Mouse (Mus musculus): ENCODE measurements around the gene Nlrc4.

Nlrc4 gene

GRCm38 (mm10) chr17:74430074-74430473 is 28.9 kb downstream of the Nlrc4 start:
- no peak for DNase-seq (ENCODE audit: low spot score)

DNA sequence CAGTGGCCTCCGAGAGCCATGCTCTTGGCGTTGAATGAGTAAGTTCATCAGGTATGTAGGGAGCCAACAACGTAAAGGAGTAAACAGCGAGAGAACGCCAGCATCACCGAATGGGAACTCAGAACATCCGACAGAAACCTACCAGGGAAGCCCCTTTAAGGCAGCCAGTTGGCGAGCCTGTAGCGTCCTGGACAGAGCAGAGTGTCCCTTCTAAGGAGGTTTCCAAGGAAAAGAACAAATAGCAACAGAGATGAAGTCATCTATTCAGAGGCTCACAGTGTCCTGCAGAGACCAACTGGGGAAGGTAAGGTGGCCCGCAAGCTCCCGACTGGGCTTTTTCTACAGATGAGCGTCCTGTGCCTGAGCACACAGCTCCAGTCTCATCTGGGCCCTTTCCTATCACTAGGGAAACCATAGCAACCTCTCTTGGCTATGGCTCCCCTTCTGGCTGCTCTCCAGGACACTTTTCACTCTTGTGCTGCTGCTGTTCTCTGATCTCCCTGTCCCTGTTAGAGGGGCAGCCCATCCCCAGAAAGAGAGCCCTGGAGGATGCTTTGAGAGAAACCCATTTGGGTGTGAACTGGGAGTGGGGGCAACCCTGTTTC is 34.4 kb downstream of the Nlrc4 start:
- no peak for DNase-seq (ENCODE audit: low spot score)

- DNase-seq (ENCODE audit: low spot score): no peak
These were observed 38.3 kb downstream of the Nlrc4 start for GRCm38 (mm10) chr17:74420656-74421055.

- peak; percentile 73 for DNase-seq (ENCODE audit: low spot score)
These were observed 40.8 kb downstream of the Nlrc4 start for GRCm38 (mm10) chr17:74418171-74418570.

DNA sequence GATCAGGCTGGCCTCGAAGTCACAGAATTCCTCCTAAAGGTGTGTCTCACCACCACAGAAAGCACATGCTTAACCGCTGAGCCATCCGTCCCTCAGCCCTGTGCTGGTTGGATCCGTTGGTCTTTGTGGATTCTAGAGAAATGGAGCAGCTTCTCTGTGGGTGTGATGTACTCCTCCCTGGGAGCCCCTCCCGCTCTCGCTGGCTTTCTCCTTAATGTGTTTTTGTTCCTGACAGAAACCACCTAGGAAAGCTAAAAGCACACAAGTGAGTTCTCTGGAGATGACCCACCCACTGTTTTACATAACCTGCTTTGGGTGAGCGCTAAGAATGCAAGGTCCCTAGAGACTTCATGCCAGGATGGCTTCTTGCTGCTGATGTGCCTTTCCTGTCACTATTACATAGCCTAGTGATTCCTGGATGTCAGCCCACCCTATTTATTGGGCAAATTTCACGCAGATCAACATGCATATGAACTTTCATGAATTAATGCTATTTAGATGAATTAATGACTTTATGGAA is 42.0 kb downstream of the Nlrc4 start:
- no peak for DNase-seq (ENCODE audit: low spot score)

DNA sequence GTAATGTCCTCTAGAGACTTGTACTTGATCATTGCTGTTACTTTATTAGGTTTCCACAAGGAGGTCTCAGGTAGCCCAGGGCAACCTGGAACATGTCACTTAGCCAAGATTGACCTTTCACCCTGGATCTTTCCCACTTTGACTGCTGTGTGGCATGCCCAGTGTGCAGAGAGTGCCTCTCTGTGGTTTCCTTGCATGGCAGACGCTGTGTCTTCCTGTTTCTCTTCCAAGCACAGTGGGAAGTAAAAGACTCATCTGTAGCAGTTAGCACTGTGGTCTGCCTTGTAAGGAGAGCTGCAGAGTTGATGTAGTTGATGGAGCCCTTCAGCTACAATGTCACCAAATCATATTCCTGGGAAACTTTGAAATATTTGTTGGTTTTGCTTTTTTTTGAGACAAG is 44.3 kb downstream of the Nlrc4 start:
- no peak for DNase-seq (ENCODE audit: low spot score)

GRCm38 (mm10) chr17:74413324-74413723 is 45.6 kb downstream of the Nlrc4 start:
- DNase-seq (ENCODE audit: low spot score): no peak

DNA sequence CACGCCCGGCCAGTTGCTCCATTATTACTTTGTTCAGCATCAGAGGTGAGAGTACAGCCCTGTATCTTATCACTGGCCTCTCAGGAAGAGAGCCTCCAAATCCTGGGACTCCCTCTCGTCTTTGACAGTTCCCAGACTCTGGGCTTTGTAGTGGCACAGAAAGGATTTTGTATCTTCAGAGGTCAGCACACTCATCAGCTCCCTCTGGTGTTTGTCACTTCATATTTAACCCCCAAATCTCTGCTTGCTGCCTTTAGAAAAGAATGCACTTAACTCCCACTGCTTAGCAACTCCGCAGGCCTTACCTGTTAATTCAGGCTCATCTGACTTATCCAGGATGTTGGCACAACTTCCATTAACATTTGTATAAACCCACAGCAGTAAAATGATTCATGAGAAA is 49.2 kb downstream of the Nlrc4 start:
- peak; percentile 43 for DNase-seq (ENCODE audit: low spot score)

DNA sequence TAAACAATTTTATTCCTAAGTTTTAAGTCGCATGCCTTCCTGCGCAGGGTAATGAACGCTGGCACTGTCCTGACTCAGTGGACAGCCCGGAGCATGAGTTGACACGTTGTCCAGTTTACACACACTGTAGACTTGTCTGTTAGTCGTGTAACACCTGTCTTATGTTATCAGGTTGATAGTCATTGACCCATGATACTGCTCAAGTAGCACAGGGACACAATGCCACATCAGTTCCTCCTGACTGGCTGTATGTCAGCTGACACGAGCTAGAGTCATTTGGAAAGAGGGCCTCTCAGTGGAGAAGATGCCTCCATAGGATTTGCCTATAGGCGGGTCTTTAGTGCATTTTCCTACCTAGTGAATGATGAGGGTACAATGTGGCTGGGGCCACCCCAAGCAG is 52.5 kb downstream of the Nlrc4 start:
- no peak for DNase-seq (ENCODE audit: low spot score)

GRCm38 (mm10) chr17:74402486-74403222 is 56.3 kb downstream of the Nlrc4 start:
- no peak for DNase-seq (ENCODE audit: low spot score)

DNA sequence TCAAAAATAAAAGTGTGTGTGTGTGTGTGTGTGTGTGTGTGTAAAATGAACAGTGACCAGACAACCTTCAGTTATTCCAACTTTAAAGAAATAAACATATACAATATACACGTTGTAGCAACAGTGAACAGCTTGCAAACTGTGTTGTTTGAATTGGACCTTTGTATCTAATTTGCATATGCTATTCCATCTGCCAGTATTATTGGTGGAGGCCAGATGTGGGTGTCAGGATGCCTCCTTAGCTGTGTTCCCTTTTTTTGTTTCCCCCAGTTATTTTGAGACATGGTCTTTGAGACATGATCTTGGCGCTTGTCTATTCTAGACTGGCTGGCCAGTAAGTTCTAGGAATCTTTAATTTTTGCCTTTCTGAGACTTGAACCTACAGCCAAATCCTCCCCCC is 61.8 kb downstream of the Nlrc4 start:
- no peak for DNase-seq (ENCODE audit: low spot score)

DNA sequence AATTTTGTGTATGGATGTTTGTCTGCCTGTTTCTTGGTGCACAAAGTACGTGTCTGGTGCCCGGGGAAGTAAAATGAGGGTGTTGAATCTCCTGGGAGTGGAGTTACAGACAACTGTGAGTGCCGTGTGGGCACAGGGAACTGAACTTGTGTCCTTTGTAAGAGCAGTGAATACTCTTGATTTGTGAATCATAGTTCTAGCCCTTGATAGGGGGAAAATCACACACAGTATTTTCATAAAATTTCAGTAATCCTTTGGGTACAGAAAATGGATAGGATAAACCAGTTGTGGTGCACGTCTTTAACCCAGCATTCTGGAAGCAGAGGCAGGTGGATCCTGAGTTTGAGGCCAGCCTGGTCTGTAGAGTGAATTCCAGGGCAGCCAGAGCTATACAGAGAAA is 62.2 kb downstream of the Nlrc4 start:
- no peak for DNase-seq (ENCODE audit: low spot score)

- peak; percentile 97 for DNase-seq (ENCODE audit: low spot score)
These were observed 63.4 kb downstream of the Nlrc4 start, which contains the start of gene Slc30a6 for GRCm38 (mm10) chr17:74395383-74396065. Gene Slc30a6 (plus strand): TSS chr17:74395608.

GRCm38 (mm10) chr17:74394855-74395254 is 64.1 kb downstream of the Nlrc4 start:
- peak; percentile 15 for DNase-seq (ENCODE audit: low spot score)

GRCm38 (mm10) chr17:74394381-74394780 is 64.6 kb downstream of the Nlrc4 start:
- DNase-seq (ENCODE audit: low spot score): no peak

GRCm38 (mm10) chr17:74389847-74390246 is 69.1 kb downstream of the Nlrc4 start:
- DNase-seq (ENCODE audit: low spot score): peak; percentile 27

- DNase-seq (ENCODE audit: low spot score): no peak
These were observed 72.3 kb downstream of the Nlrc4 start for GRCm38 (mm10) chr17:74386657-74387056.

DNA sequence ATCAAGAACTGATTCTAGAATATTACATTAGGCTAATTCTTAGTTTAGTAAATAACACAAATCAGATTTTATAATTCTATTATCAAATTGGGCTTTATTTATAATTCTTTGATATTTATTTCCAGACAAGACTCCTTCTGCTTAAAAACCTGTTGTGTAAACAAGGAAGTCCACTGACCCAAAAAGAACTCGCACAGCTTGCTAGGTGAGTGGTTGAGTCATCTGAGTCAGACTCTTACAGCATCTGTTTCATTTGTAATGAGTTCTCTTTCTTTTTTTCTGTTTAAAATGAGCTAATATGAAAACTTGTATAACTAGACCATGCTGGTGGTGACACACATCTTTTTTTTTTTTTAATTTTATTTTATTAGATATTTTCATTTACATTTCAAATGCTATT is 82.0 kb downstream of the Nlrc4 start:
- no peak for DNase-seq (ENCODE audit: low spot score)

Data from embryo, embryonic 10 days (tissue).